Mouse (Mus musculus) A20 (cell line): ENCODE data around the gene Phb2.

Experiments
- DNase-seq: peaks from one replicate; pipeline ENCODE4 v3.0.0-alpha.2; 2011; ENCODE audit warnings: low read depth, low spot score

Phb2 gene

GRCm38 (mm10) chr6:124722876-124723473, 10.8 kb downstream of the Phb2 start:
- DNase-seq = peak; percentile 58

- peak; percentile 62 for DNase-seq
These were observed 11.4 kb downstream of the Phb2 start for GRCm38 (mm10) chr6:124723541-124723940.

GRCm38 (mm10) chr6:124724472-124724871, 12.3 kb downstream of the Phb2 start:
- DNase-seq = no peak

- no peak for DNase-seq
These were observed 16.5 kb downstream of the Phb2 start for GRCm38 (mm10) chr6:124728621-124729020.

GRCm38 (mm10) chr6:124729850-124730705, 17.9 kb downstream of the Phb2 start:
- peak; percentile 87 for DNase-seq

GRCm38 (mm10) chr6:124731038-124731437, 18.9 kb downstream of the Phb2 start:
- peak; percentile 59 for DNase-seq

GRCm38 (mm10) chr6:124732476-124733370, 20.6 kb downstream of the Phb2 start:
- peak; percentile 92 for DNase-seq

GRCm38 (mm10) chr6:124734417-124734816, 22.3 kb downstream of the Phb2 start:
- DNase-seq = no peak

- DNase-seq = no peak
These were observed 24.9 kb downstream of the Phb2 start for GRCm38 (mm10) chr6:124737040-124737439.

- DNase-seq = no peak
These were observed 26.4 kb downstream of the Phb2 start, which contains the start of gene Ptpn6 for GRCm38 (mm10) chr6:124738511-124739023. Gene Ptpn6 (minus strand): TSS chr6:124738714.

- no peak for DNase-seq
These were observed 27.2 kb downstream of the Phb2 start for GRCm38 (mm10) chr6:124739231-124739796.

- peak; percentile 87 for DNase-seq
These were observed 28.2 kb downstream of the Phb2 start for GRCm38 (mm10) chr6:124740211-124740887.

- peak; percentile 92 for DNase-seq
These were observed 29.0 kb downstream of the Phb2 start, which contains the start of gene Grcc10 for GRCm38 (mm10) chr6:124740888-124741761. Gene Grcc10 (minus strand): TSS chr6:124741374.

- no peak for DNase-seq
These were observed 29.7 kb downstream of the Phb2 start for GRCm38 (mm10) chr6:124741842-124742241.

- DNase-seq = peak; percentile 45
These were observed 30.8 kb downstream of the Phb2 start for GRCm38 (mm10) chr6:124742839-124743514.

- no peak for DNase-seq
These were observed 31.5 kb downstream of the Phb2 start for GRCm38 (mm10) chr6:124743647-124744046.

GRCm38 (mm10) chr6:124744755-124745321, 32.7 kb downstream of the Phb2 start:
- no peak for DNase-seq

GRCm38 (mm10) chr6:124745490-124746295, 33.6 kb downstream of the Phb2 start:
- DNase-seq = peak; percentile 98
